Comparison of ENCODE assay signal across 24 mouse cellular contexts in genomic region chr9:114924511-114924910, GRCm38 (mm10). TPM values are rescaled to one million over a fixed set of nuclear protein-coding genes. Genes with fewer than 3 reads are reported as not detected.
A peak's percentile ranks its signal among the peaks of the same experiment; 100 is the strongest.
DNase-seq lines count a peak whose midpoint lies in the region; ATAC-seq and TF ChIP-seq lines count a peak whose summit lies in the region.
"Had no signal": no experiment of that assay in that cellular context is flagged by ENCODE, and none has a peak within 500 bp of the region (broad histone marks: within the 10 kb centered on the region; RNA-seq: fewer than 3 reads in every experiment).

No protein-coding gene starts in this region.

- no peaks in the 10 kb centered on the region for H3K9me3 ChIP-seq in kidney, postnatal 0 days (replicated peaks; ENCODE audit: low read length)
- no peaks in the 10 kb centered on the region for H3K9me3 ChIP-seq in kidney, embryonic 14.5 days (ENCODE audit: control insufficient read depth, low read length)
- no peaks in the 10 kb centered on the region for H3K9me3 ChIP-seq in neural tube, embryonic 13.5 days
- no peaks in the 10 kb centered on the region for H3K9me3 ChIP-seq in neural tube, embryonic 15.5 days (replicated peaks)
- H3K9me3 ChIP-seq: embryonic facial prominence, embryonic 12.5 days; forebrain, embryonic 15.5 days; midbrain, embryonic 15.5 days had no signal

- no peaks in the 10 kb centered on the region for H3K27me3 ChIP-seq in kidney, postnatal 0 days (ENCODE audit: insufficient read depth, low read length)
- no peaks in the 10 kb centered on the region for H3K27me3 ChIP-seq in kidney, embryonic 14.5 days (ENCODE audit: control insufficient read depth, insufficient read depth, low read length)
- H3K27me3 ChIP-seq in neural tube, embryonic 13.5 days, result no peaks in the 10 kb centered on the region
- H3K27me3 ChIP-seq in neural tube, embryonic 15.5 days (replicated peaks), result no peaks in the 10 kb centered on the region
- H3K27me3 ChIP-seq: CH12.LX; embryonic facial prominence, embryonic 12.5 days; forebrain, embryonic 15.5 days; midbrain, embryonic 15.5 days had no signal

- no peak overlapping the region for H3K4me2 ChIP-seq in kidney, postnatal 0 days (ENCODE audit: low read length)
- no peak overlapping the region for H3K4me2 ChIP-seq in kidney, embryonic 14.5 days (replicated peaks; ENCODE audit: low read depth, low read length)
- no peak overlapping the region for H3K4me2 ChIP-seq in neural tube, embryonic 13.5 days
- no peak overlapping the region for H3K4me2 ChIP-seq in neural tube, embryonic 15.5 days
- H3K4me2 ChIP-seq: embryonic facial prominence, embryonic 12.5 days; forebrain, embryonic 15.5 days; midbrain, embryonic 15.5 days had no signal

- H3K4me1 ChIP-seq in kidney, postnatal 0 days (replicated peaks; ENCODE audit: insufficient read depth, low read length), result peaks cover 7% of the 10 kb centered on the region; the same call in 1 of the 2 replicates
- peaks cover 9% of the 10 kb centered on the region; the same call in 1 of the 2 replicates for H3K4me1 ChIP-seq in kidney, embryonic 14.5 days (ENCODE audit: control insufficient read depth, insufficient read depth, low read length)
- peaks cover 19% of the 10 kb centered on the region for H3K4me1 ChIP-seq in neural tube, embryonic 13.5 days (replicated peaks)
- peaks cover 17% of the 10 kb centered on the region for H3K4me1 ChIP-seq in neural tube, embryonic 15.5 days

- no peak overlapping the region for H3K9ac ChIP-seq in kidney, postnatal 0 days (ENCODE audit: low read depth, low read length)
- H3K9ac ChIP-seq in kidney, embryonic 14.5 days (ENCODE audit: low read depth, low read length), result no peak overlapping the region
- 0 out of 2 replicates have a peak overlapping the region, but pooled peaks have one; percentile 5 for H3K9ac ChIP-seq in neural tube, embryonic 13.5 days
- no peak overlapping the region for H3K9ac ChIP-seq in neural tube, embryonic 15.5 days (replicated peaks)
- H3K9ac ChIP-seq: embryonic facial prominence, embryonic 12.5 days; forebrain, embryonic 15.5 days; midbrain, embryonic 15.5 days had no signal

- DNase-seq in frontal cortex, adult 2 months (ENCODE audit: extremely low spot score in 1 of 2, low spot score in 1 of 2), result no peak
- peak; percentile 27 for DNase-seq in kidney, postnatal 0 days (ENCODE audit: low spot score)
- no peak for DNase-seq in retina, postnatal 1 day
- DNase-seq: adrenal gland, postnatal 10 days; cerebellum, adult 18-20 months; cerebellum, postnatal 14 days; gastrocnemius, postnatal 14 days; heart, adult 18-20 months; kidney, adult 11 months; layer of hippocampus, adult 9-11 months; lung, adult 2 months; lung, postnatal 14 days; thymus, adult 18-20 months; thymus, postnatal 4 days had no signal

- WGBS in kidney, postnatal 0 days, result 29% methylated on average over 5 of the region's 5 CpGs
- 38% methylated on average over 5 of the region's 5 CpGs for WGBS in kidney, embryonic 14.5 days
- WGBS in neural tube, embryonic 13.5 days, result 36% methylated on average over 5 of the region's 5 CpGs
- WGBS in neural tube, embryonic 15.5 days, result 34% methylated on average over 5 of the region's 5 CpGs

- H3K4me3 ChIP-seq in kidney, postnatal 0 days (replicated peaks; ENCODE audit: low read depth, low read length), result no peak overlapping the region
- no peak overlapping the region for H3K4me3 ChIP-seq in kidney, embryonic 14.5 days (ENCODE audit: low read length)
- no peak overlapping the region for H3K4me3 ChIP-seq in neural tube, embryonic 13.5 days
- no peak overlapping the region for H3K4me3 ChIP-seq in neural tube, embryonic 15.5 days (replicated peaks)
- H3K4me3 ChIP-seq: embryonic facial prominence, embryonic 12.5 days; forebrain, embryonic 15.5 days; midbrain, embryonic 15.5 days had no signal

- peak; percentile 55; the same call in 1 of the 2 replicates for ATAC-seq in frontal cortex, adult (ENCODE audit: low TSS enrichment)
- no peak for ATAC-seq in kidney, postnatal 0 days (replicated peaks; ENCODE audit: low FRiP score, low read depth)
- no peak for ATAC-seq in kidney, embryonic 14.5 days (ENCODE audit: low FRiP score, low TSS enrichment)
- ATAC-seq in neural tube, embryonic 13.5 days (ENCODE audit: low read depth), result no peak
- no peak for ATAC-seq in neural tube, embryonic 15.5 days (ENCODE audit: low FRiP score)
- ATAC-seq: activated CD4-positive, CD25-positive, alpha-beta regulatory T cell, adult 4 months; forebrain, embryonic 15.5 days; midbrain, embryonic 15.5 days had no signal

- no peak for TF ChIP-seq CTCF in kidney, postnatal 0 days (IDR thresholded peaks at IDR 0.05; ENCODE audit: low read depth)

- H3K36me3 ChIP-seq in kidney, postnatal 0 days (ENCODE audit: insufficient read depth, low read length), result no peaks in the 10 kb centered on the region
- H3K36me3 ChIP-seq in kidney, embryonic 14.5 days (ENCODE audit: control insufficient read depth, insufficient read depth, low read length), result no peaks in the 10 kb centered on the region
- no peaks in the 10 kb centered on the region for H3K36me3 ChIP-seq in neural tube, embryonic 13.5 days
- no peaks in the 10 kb centered on the region for H3K36me3 ChIP-seq in neural tube, embryonic 15.5 days
- H3K36me3 ChIP-seq: embryonic facial prominence, embryonic 12.5 days; forebrain, embryonic 15.5 days; G1E; midbrain, embryonic 15.5 days had no signal

- H3K27ac ChIP-seq in kidney, postnatal 0 days, result no peak overlapping the region
- H3K27ac ChIP-seq in kidney, embryonic 14.5 days (ENCODE audit: low read depth, low read length), result no peak overlapping the region
- no peak overlapping the region for H3K27ac ChIP-seq in neural tube, embryonic 13.5 days (replicated peaks)
- H3K27ac ChIP-seq in neural tube, embryonic 15.5 days (replicated peaks), result no peak overlapping the region
- H3K27ac ChIP-seq: embryonic facial prominence, embryonic 12.5 days; forebrain, embryonic 15.5 days; midbrain, embryonic 15.5 days had no signal

RNA-seq across cellular contexts. Expression of gene Gpd1l, which starts 9.3 kb away (rescaled TPM):
- 59.7 and 61.4 TPM in 2 replicates for polyA plus RNA-seq in frontal cortex, adult 2 months (2012; rRNA removed)
- polyA plus RNA-seq in kidney, postnatal 0 days (2015; fragmentation: Nextera tagmentation; extraction: Ambion mirVana), result 17.2 and 18.1 TPM in 2 replicates
- 6.6 and 15.2 TPM in 2 replicates for polyA plus RNA-seq in kidney, embryonic 14.5 days (2014; fragmentation: Nextera tagmentation; extraction: Ambion mirVana)
- polyA plus RNA-seq in neural tube, embryonic 13.5 days (2015; fragmentation: Nextera tagmentation; extraction: Ambion mirVana), result 28.5 and 30.7 TPM in 2 replicates
- polyA plus RNA-seq in neural tube, embryonic 15.5 days (2015; fragmentation: Nextera tagmentation; extraction: Ambion mirVana), result 39.8 and 40.8 TPM in 2 replicates

RNA-seq across cellular contexts. Expression of gene Osbpl10, which starts 53.9 kb away (rescaled TPM):
- 17.6 and 18.7 TPM in 2 replicates for polyA plus RNA-seq in frontal cortex, adult 2 months (2012; rRNA removed)
- polyA plus RNA-seq in kidney, postnatal 0 days (2015; fragmentation: Nextera tagmentation; extraction: Ambion mirVana), result 2.3 and 2.8 TPM in 2 replicates
- polyA plus RNA-seq in kidney, embryonic 14.5 days (2014; fragmentation: Nextera tagmentation; extraction: Ambion mirVana), result 2.1 and 2.6 TPM in 2 replicates
- polyA plus RNA-seq in neural tube, embryonic 13.5 days (2015; fragmentation: Nextera tagmentation; extraction: Ambion mirVana), result 3.2 and 3.5 TPM in 2 replicates
- polyA plus RNA-seq in neural tube, embryonic 15.5 days (2015; fragmentation: Nextera tagmentation; extraction: Ambion mirVana), result 3.1 and 8.1 TPM in 2 replicates
- polyA plus RNA-seq: activated CD4-positive, CD25-positive, alpha-beta regulatory T cell, adult 4 months; G1E had no signal

RNA-seq across cellular contexts. Expression of gene Rps27rt, which starts 58.0 kb away (rescaled TPM):
- polyA plus RNA-seq in frontal cortex, adult 2 months (2012; rRNA removed), result 44.6 and 57.4 TPM in 2 replicates
- polyA plus RNA-seq in kidney, postnatal 0 days (2015; fragmentation: Nextera tagmentation; extraction: Ambion mirVana), result 792 and 845 TPM in 2 replicates
- polyA plus RNA-seq in kidney, embryonic 14.5 days (2014; fragmentation: Nextera tagmentation; extraction: Ambion mirVana), result 479 and 639 TPM in 2 replicates
- polyA plus RNA-seq in neural tube, embryonic 13.5 days (2015; fragmentation: Nextera tagmentation; extraction: Ambion mirVana), result 299 and 320 TPM in 2 replicates
- polyA plus RNA-seq in neural tube, embryonic 15.5 days (2015; fragmentation: Nextera tagmentation; extraction: Ambion mirVana), result 186 and 258 TPM in 2 replicates
